Mouse (Mus musculus) megakaryocyte-erythroid progenitor cell, adult 5-6 weeks (primary cell): ENCODE data around the gene Exosc9. TPM values are rescaled to one million over a fixed set of nuclear protein-coding genes. Genes with fewer than 3 reads are reported as not detected.

ENCODE experiments used
- ATAC-seq: replicated peaks from 2 replicates; pipeline ENCODE4 v1.8.0; 2016; ENCODE audit warnings: mild to moderate bottlenecking, inconsistent platforms; ENCODE audit not compliant: severe bottlenecking, poor library complexity, low FRiP score, low TSS enrichment
- total RNA-seq, 2 experiments: library from RNA; stranded (forward) in 1 of 2; stranded (reverse) in 1 of 2; fragments of 200-1000, 215-1000 nt in 1 of 2; fragments of >200 nt in 1 of 2; fragmentation: Nextera tagmentation in 1 of 2; gene quantifications; 2 replicates each; pipeline ENCODE4 v1.2.3; 2014 to 2017

The Exosc9 gene
- total RNA-seq (2014; fragmentation: Nextera tagmentation) = 57.8 and 68.1 TPM in 2 replicates
- 117 and 135 TPM in 2 replicates for total RNA-seq (2017)

- peak; percentile 96 for ATAC-seq
Observed at GRCm38 (mm10) chr3:36552406-36553047, at the start of gene Exosc9. TSS of gene Exosc9 (plus strand) at chr3:36552606.

- no peak for ATAC-seq
Observed at GRCm38 (mm10) chr3:36505306-36505705, 47.1 kb upstream of the Exosc9 start.

GRCm38 (mm10) chr3:36505809-36506735 is 46.3 kb upstream of the Exosc9 start:
- no peak for ATAC-seq

DNA sequence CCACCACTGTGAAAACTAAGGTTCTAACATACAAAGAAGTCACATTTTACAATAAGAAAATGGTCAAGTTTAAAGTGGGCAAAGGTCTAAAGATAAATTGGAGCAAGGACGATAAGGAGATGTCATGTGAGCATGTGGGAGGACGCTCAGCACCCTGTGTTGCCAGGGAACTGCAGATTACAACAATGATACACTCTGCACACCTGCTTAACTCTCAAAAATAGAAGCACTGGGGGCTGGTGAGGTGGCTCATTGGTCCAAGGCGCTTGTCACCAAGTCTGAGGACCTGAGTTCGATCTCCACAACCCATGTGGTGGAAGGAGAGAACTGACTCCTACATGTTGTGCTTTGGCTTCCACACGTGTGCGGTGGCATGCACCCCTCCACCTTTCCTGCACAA is 40.9 kb upstream of the Exosc9 start:
- no peak for ATAC-seq

DNA sequence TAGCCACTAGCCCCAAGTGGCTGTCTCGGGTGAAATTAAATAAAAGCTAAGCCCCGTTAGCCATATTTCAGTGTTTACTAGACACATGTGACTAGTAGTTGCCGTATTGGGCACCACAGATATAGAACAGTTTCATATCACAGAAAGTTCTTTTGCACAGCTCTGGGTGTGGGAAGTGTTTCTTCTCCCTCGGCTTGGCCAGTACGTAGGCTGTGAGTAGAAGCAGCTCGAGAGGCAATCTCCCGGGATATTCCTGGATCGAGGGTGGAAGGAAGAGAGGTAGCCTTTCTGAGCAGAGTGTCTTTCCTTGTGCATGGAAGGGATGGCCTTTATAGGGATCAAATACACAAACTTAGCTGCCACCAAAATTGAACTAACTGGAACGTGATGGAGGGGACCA is 36.2 kb upstream of the Exosc9 start:
- ATAC-seq = no peak

DNA sequence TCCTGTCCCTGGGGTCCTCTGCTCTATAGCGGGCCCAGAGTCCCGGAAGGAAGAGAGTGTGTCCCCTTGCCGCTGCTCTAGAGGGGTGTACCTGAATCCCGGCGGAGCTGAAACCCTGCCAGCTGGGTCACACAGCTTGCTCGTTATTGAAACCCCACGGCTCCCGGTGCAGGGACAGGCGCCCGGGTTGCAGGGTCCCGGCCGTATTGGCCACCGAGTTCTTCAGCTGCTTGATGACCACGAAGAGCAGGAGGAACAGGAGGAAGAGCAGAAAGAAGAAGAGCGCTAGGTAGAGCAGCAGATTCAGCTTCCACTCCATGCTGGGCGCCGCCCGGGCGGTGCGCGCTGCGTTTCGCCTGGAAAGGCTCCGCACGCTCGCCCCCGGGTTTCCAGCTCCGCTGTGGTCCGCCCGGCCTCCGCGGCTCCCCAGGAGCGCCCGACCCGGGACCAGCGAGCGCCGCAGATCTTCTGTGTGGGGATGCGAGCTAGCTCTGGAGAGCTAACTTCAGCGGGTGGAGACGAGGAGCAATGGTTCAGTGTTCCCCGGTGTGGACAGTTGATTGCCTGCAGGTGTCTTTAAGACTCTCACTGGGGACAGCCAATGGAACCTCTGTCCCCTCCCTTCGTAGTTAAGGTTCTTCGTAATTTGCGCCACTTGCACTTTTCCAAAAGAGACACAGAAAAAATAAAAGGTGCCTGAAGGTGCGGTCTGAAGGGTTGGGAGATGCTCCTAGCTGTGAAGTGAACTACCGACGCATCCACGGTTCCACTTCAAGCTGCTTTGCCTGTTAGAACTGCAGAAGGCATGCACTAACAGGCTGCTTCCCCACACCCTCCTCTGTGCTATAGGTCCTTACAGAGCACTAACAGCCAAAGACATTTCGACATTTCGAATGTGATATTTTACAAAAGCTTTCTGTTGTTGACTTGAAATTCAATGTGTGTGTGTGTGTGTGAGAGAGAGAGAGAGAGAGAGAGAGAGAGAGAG is 31.0 kb upstream of the Exosc9 start, which contains the start of gene Gm11549:
TSS of gene Gm11549 (minus strand) at position 741 of the 988 bp plus-strand sequence.
- ATAC-seq = no peak

DNA sequence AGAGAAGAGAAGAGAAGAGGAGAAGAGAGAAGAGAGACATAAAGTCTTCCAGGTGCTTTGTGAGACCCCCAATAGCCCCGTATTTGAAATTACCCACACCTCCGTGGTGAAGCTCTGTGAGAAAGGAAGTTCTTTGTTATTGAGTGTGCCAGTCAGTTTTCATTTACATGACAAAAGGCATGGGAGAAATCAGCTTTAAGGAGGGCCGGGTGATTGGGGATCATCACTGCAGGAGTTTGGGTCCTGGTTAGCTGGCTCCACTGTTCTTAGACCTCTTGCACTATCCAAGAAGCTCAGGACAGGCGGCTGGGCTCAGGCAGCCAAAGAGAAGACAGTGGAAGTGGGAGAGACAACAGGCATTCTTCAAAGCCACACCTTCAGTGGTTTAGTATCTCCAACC is 30.3 kb upstream of the Exosc9 start:
- ATAC-seq = no peak

- no peak for ATAC-seq
Observed at GRCm38 (mm10) chr3:36524466-36524865, 27.9 kb upstream of the Exosc9 start.

- ATAC-seq = no peak
Observed at GRCm38 (mm10) chr3:36530345-36530744, 22.1 kb upstream of the Exosc9 start.

DNA sequence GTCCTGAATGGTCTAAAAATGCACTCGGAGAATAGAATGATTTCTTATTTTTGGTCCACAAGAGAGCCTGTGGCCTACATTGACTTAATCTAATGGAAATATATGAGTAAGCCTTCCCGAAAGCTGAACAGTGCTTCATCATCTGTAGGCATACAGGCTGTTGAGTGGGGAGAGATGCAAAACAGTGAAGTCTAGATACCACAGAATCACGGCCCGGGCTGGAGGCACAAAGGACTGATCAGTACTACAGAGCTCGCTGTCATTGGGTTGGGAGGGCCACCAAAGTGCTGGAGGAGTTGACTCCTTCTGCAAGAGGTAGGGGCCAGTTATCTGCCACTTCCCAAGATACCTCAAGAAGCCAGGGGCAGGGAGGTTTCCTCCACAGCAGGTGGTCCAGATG is 21.6 kb upstream of the Exosc9 start:
- no peak for ATAC-seq

- ATAC-seq = no peak
Observed at GRCm38 (mm10) chr3:36531242-36531641, 21.2 kb upstream of the Exosc9 start.

DNA sequence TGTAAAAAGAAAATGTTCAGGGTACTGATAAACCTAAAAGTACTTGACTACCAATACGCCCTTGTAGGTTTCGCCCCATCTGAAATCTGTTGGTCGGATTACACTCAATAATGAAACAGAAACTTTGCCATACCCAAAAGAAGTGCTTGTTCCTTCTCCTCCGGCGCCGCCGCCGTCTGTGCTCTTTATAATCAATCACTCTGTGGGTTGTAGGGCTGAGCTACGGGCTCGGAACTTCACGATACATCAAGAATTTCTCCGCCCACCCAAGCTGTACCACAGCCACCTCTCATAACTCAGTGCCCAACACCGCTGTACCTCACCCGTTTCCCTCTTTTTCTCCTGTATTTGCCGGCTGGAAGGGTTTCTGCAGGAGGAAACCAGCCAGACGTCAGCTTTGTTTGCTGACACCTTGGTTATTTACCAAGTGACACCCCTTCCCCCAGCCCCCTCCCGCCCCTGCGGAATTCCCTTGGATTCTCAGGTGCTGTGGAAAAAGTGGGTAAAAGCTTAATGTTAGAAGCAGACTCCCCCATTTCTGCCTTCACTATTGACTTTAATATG is 20.3 kb upstream of the Exosc9 start:
- ATAC-seq = peak; percentile 52; the same call in 1 of the 2 replicates

GRCm38 (mm10) chr3:36532738-36533137 is 19.7 kb upstream of the Exosc9 start:
- no peak for ATAC-seq

DNA sequence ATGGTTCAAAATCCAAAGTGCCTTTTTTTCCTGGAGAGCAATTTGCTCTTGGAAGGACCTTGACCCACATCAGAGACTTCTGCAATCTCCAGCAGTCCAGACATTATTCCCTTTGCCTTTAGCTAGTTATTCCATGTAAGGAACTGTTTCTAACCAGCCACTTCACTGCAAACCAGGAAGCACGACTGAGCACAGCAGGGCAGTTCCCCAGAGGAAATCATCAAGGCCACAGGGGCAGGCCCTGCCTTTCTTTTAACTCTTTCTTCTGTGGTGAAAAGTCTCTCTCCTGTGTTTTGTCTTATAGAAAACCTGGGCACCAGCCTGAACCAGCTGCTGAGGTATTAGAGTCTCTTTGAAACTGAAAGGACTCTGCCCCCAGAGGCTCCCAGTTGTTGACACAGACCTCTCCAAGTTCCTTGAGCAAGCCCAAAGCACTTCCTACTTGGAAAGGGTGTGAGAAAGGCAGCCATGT is 19.2 kb upstream of the Exosc9 start:
- ATAC-seq = no peak

DNA sequence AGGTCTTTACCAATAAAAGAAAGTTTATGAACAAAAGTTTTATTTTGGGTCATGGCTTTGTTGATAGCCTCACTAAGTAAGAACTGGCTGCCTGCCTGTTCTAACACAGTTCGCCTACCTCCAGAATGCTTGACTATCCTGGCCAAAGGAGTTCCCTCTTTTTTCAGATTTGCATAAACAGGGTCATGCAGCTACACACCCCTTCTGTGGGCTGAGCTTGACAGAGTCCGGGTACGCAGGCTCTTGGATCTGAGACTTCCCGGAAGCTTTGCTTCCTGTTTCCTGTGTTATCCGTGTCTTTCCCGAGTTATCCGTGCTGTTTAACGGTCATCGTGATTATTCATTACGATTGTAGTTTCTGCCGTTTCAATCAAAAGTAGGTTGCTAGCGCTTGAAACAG is 16.4 kb upstream of the Exosc9 start:
- no peak for ATAC-seq

DNA sequence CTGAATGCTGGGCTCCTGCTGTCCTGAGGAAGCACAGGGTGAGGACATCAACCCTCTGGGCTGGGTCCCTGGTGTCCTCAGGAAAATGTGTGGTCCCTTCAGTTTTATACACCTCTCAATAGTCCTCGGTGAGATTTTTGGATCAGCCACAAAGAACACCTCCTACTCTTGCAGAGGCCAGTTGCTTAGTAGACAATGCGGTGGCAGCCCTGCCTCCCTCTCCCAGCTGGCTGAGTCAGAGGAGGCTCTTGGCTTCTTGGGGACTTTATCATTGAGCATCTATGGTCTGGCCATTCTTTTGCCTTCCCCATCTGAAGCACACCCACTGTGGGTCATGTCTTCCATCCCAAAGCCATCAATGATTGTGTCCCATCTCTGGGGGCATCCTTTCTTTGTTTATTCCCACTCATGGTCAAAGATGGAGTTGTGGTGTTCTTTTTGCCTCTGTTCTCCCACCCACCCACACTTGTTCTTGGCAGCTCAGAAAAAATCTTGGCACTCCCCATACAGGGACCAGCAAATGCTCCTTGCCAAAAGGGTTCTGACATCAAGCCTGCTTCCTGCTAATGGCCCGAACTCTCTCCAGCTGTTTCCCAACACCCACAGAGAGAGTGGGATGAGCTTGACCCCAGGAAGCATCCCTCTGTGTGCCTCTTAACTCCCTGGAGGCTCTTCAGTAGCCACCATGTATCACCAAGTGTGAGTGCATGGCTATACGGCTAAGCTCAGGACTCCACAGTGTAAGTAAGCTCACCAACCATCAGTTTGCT is 14.5 kb upstream of the Exosc9 start:
- no peak for ATAC-seq

DNA sequence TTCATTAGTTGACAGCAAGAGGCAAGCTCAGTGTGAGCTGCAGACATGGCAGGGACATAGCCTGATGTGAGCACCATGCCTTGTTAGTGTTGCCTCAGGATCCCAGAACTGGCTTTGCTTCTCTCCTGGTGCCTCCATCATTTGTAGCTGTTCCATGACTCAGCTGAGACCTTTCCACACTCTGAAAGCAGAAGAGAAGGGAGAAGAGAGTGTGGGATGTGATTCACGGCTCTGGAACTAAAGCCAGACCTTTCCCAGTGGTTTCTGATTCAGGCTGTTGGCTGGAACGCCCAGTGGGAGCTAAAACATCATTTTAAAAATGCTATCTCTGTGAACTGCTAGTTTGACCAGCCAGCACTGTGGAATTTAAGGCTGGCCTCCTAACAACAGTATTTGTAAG is 11.7 kb upstream of the Exosc9 start:
- ATAC-seq = no peak

DNA sequence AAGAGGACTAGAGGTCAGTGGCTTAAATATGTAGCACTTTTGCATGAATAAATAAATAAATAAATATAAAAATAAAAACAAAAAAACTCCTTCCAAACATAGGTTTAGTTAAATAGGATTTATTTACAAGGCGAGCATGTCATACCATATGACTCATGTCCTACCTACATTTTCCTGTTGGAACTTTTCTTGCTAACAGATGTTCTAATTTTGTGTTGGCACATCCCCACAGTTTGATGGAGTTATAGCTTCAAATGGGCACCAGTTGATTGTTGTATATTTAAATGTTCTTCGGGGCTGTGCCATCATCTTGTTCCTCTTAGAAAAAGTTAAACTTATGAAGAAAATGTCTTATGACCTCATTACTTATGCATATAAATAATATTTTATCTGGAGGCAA is 11.0 kb upstream of the Exosc9 start:
- ATAC-seq = no peak
